Mouse (Mus musculus): ENCODE data around the gene Zmiz1. TPM values are rescaled to one million over a fixed set of nuclear protein-coding genes. Genes with fewer than 3 reads are reported as not detected.

Zmiz1 gene
- polyA plus RNA-seq, 1 experiment from 2014 or later, result 91.0 TPM

DNA sequence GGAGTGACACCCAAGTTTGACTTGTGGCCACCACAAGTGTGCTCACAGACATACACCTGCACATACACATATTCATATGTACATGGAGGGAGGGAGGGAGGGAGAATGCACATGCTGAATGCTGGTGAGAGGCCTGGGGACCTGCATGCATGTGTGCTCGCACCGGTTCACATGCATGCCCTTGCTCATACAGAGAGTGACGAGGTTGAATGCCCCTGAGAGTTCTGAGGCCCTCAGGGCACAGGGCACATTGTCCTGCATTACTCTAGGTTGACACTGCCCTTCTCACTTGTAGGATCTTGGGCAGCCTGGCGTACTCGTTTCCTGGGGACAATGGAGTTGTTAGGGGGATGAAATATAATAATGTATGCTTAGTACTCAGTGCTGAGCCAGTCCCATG lies 23.4 kb downstream of the Zmiz1 start:
- no peak overlapping the region for H3K4me3 ChIP-seq (replicated peaks; ENCODE audit: low read depth, low read length)
- H3K4me2 ChIP-seq (ENCODE audit: low read length), result no peak overlapping the region
- WGBS, result 38% methylated on average over 5 of the region's 5 CpGs
- ATAC-seq (ENCODE audit: low FRiP score, low TSS enrichment) (no peak), DNase-seq (no peak)
- H3K9ac ChIP-seq (replicated peaks; ENCODE audit: low read length), result no peak overlapping the region
- peaks cover 76% of the 10 kb centered on the region for H3K4me1 ChIP-seq (ENCODE audit: control insufficient read depth, insufficient read depth, low read length)
- H3K27me3 ChIP-seq (ENCODE audit: control insufficient read depth, insufficient read depth, low read length), result no peaks in the 10 kb centered on the region
- peak overlapping the region; percentile 49 for H3K27ac ChIP-seq (replicated peaks; ENCODE audit: low read depth, low read length)
- H3K36me3 ChIP-seq (ENCODE audit: control insufficient read depth, insufficient read depth, low read length), result no peaks in the 10 kb centered on the region
- no peaks in the 10 kb centered on the region for H3K9me3 ChIP-seq (ENCODE audit: control insufficient read depth, low read length)

GRCm38 (mm10) chr14:25483285-25483684 lies 24.3 kb downstream of the Zmiz1 start:
- H3K27ac ChIP-seq (replicated peaks; ENCODE audit: low read depth, low read length), result 0 out of 2 replicates have a peak overlapping the region, but pooled peaks have one; percentile 32
- WGBS, result 92% methylated on average over 2 of the region's 2 CpGs

GRCm38 (mm10) chr14:25484049-25484448 lies 25.1 kb downstream of the Zmiz1 start:
- Histone ChIP-seq H3K4me1 (ENCODE audit: control insufficient read depth, insufficient read depth, low read length) (peaks cover 74% of the 10 kb centered on the region), H3K4me2 (ENCODE audit: low read length) (no peak overlapping the region), H3K27me3 (ENCODE audit: control insufficient read depth, insufficient read depth, low read length) (no peaks in the 10 kb centered on the region), H3K27ac (replicated peaks; ENCODE audit: low read depth, low read length) (0 out of 2 replicates have a peak overlapping the region, but pooled peaks have one; percentile 14), H3K9me3 (ENCODE audit: control insufficient read depth, low read length) (no peaks in the 10 kb centered on the region), H3K36me3 (ENCODE audit: control insufficient read depth, insufficient read depth, low read length) (no peaks in the 10 kb centered on the region), H3K9ac (replicated peaks; ENCODE audit: low read length) (no peak overlapping the region; the same call in 1 of the 2 replicates), H3K4me3 (replicated peaks; ENCODE audit: low read depth, low read length) (no peak overlapping the region)
- no peak for ATAC-seq (ENCODE audit: low FRiP score, low TSS enrichment)
- WGBS, result 31% methylated on average over 5 of the region's 5 CpGs
- DNase-seq, result no peak

More at GRCm38 (mm10) chr14:25483285-25483684, 24.3 kb downstream of the Zmiz1 start:
- no peak overlapping the region for H3K4me3 ChIP-seq (replicated peaks; ENCODE audit: low read depth, low read length)
- no peak overlapping the region for H3K9ac ChIP-seq (replicated peaks; ENCODE audit: low read length)
- no peak for DNase-seq
- no peaks in the 10 kb centered on the region for H3K9me3 ChIP-seq (ENCODE audit: control insufficient read depth, low read length)
- H3K36me3 ChIP-seq (ENCODE audit: control insufficient read depth, insufficient read depth, low read length), result no peaks in the 10 kb centered on the region
- ATAC-seq (ENCODE audit: low FRiP score, low TSS enrichment), result no peak
- H3K27me3 ChIP-seq (ENCODE audit: control insufficient read depth, insufficient read depth, low read length), result no peaks in the 10 kb centered on the region
- H3K4me2 ChIP-seq (ENCODE audit: low read length), result no peak overlapping the region
- peaks cover 76% of the 10 kb centered on the region for H3K4me1 ChIP-seq (ENCODE audit: control insufficient read depth, insufficient read depth, low read length)

- WGBS, result 76% methylated on average over 2 of the region's 2 CpGs
- H3K9me3 ChIP-seq (ENCODE audit: control insufficient read depth, low read length), result no peaks in the 10 kb centered on the region
- peaks cover 68% of the 10 kb centered on the region for H3K4me1 ChIP-seq (ENCODE audit: control insufficient read depth, insufficient read depth, low read length)
- no peak overlapping the region for H3K4me3 ChIP-seq (replicated peaks; ENCODE audit: low read depth, low read length)
- no peak overlapping the region for H3K9ac ChIP-seq (replicated peaks; ENCODE audit: low read length)
- DNase-seq, result no peak
- no peak overlapping the region for H3K27ac ChIP-seq (replicated peaks; ENCODE audit: low read depth, low read length)
- no peaks in the 10 kb centered on the region for H3K27me3 ChIP-seq (ENCODE audit: control insufficient read depth, insufficient read depth, low read length)
- no peak overlapping the region for H3K4me2 ChIP-seq (ENCODE audit: low read length)
- H3K36me3 ChIP-seq (ENCODE audit: control insufficient read depth, insufficient read depth, low read length), result no peaks in the 10 kb centered on the region
- no peak for ATAC-seq (ENCODE audit: low FRiP score, low TSS enrichment)
Measured at GRCm38 (mm10) chr14:25486220-25486619, 27.2 kb downstream of the Zmiz1 start.

GRCm38 (mm10) chr14:25486742-25487469 lies 27.9 kb downstream of the Zmiz1 start:
- Histone ChIP-seq H3K27ac (replicated peaks; ENCODE audit: low read depth, low read length) (peak overlapping the region; percentile 42), H3K36me3 (ENCODE audit: control insufficient read depth, insufficient read depth, low read length) (no peaks in the 10 kb centered on the region), H3K4me1 (ENCODE audit: control insufficient read depth, insufficient read depth, low read length) (peaks cover 66% of the 10 kb centered on the region), H3K9me3 (ENCODE audit: control insufficient read depth, low read length) (no peaks in the 10 kb centered on the region), H3K9ac (replicated peaks; ENCODE audit: low read length) (no peak overlapping the region; the same call in 1 of the 2 replicates), H3K27me3 (ENCODE audit: control insufficient read depth, insufficient read depth, low read length) (no peaks in the 10 kb centered on the region), H3K4me3 (replicated peaks; ENCODE audit: low read depth, low read length) (no peak overlapping the region), H3K4me2 (ENCODE audit: low read length) (no peak overlapping the region)
- WGBS, result 77% methylated on average over 9 of the region's 9 CpGs
- ATAC-seq (ENCODE audit: low FRiP score, low TSS enrichment) (no peak), DNase-seq (no peak)

- Histone ChIP-seq H3K27me3 (ENCODE audit: control insufficient read depth, insufficient read depth, low read length) (no peaks in the 10 kb centered on the region), H3K4me3 (replicated peaks; ENCODE audit: low read depth, low read length) (no peak overlapping the region), H3K9ac (replicated peaks; ENCODE audit: low read length) (no peak overlapping the region; the same call in 1 of the 2 replicates), H3K27ac (replicated peaks; ENCODE audit: low read depth, low read length) (peak overlapping the region; percentile 42; the same call in 1 of the 2 replicates), H3K36me3 (ENCODE audit: control insufficient read depth, insufficient read depth, low read length) (no peaks in the 10 kb centered on the region), H3K4me1 (ENCODE audit: control insufficient read depth, insufficient read depth, low read length) (peaks cover 68% of the 10 kb centered on the region), H3K9me3 (ENCODE audit: control insufficient read depth, low read length) (no peaks in the 10 kb centered on the region), H3K4me2 (ENCODE audit: low read length) (no peak overlapping the region)
- WGBS, result 83% methylated on average over 7 of the region's 7 CpGs
- DNase-seq (no peak), ATAC-seq (ENCODE audit: low FRiP score, low TSS enrichment) (no peak)
Measured at GRCm38 (mm10) chr14:25487470-25487955, 28.5 kb downstream of the Zmiz1 start.

GRCm38 (mm10) chr14:25488097-25488613 lies 29.2 kb downstream of the Zmiz1 start:
- Histone ChIP-seq H3K9me3 (ENCODE audit: control insufficient read depth, low read length) (no peaks in the 10 kb centered on the region), H3K4me2 (ENCODE audit: low read length) (no peak overlapping the region), H3K4me3 (replicated peaks; ENCODE audit: low read depth, low read length) (no peak overlapping the region), H3K4me1 (ENCODE audit: control insufficient read depth, insufficient read depth, low read length) (peaks cover 69% of the 10 kb centered on the region), H3K9ac (replicated peaks; ENCODE audit: low read length) (no peak overlapping the region), H3K27me3 (ENCODE audit: control insufficient read depth, insufficient read depth, low read length) (no peaks in the 10 kb centered on the region), H3K27ac (replicated peaks; ENCODE audit: low read depth, low read length) (0 out of 2 replicates have a peak overlapping the region, but pooled peaks have one; percentile 32), H3K36me3 (ENCODE audit: control insufficient read depth, insufficient read depth, low read length) (no peaks in the 10 kb centered on the region)
- DNase-seq (no peak), ATAC-seq (ENCODE audit: low FRiP score, low TSS enrichment) (no peak)
- 82% methylated on average over 6 of the region's 6 CpGs for WGBS

DNA sequence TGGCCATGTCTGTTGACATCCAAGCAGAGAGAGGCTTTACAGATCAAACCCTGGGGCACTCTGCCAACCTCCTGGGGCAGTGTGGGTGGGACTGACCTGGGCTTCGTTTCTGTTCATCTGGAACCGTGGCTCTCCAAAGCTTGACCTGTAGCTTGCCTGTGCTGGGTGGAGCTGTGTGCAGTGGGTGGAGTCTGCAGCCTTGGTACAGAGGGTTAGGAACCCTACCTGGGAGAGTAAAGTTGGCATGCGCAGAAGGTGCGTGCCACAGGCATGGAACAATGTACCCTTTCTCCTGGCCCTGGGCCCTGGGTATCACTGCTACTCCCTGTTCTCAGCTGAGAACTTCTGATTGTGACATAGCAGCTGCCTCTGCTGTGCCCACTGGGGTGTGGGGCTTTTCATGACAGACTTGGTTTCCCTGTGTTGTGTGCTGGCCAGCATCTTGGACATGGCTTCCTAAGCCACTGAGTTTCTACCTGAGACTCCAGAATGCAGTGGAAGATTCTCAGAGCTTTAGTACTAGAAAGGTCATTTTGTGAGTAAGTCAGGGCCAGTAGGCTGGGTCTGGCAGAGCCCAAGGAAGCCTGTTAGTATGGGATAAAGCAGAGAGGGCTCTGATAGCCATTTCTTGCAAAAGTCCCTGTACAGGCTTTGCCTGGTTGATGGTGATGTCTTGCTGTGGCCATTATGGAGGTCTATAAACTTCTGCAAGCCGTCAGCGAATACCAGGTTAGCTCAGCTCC lies 30.5 kb downstream of the Zmiz1 start:
- H3K9ac ChIP-seq (replicated peaks; ENCODE audit: low read length), result no peak overlapping the region
- no peak overlapping the region for H3K4me2 ChIP-seq (ENCODE audit: low read length)
- H3K27me3 ChIP-seq (ENCODE audit: control insufficient read depth, insufficient read depth, low read length), result no peaks in the 10 kb centered on the region
- no peak for DNase-seq
- no peak overlapping the region for H3K4me3 ChIP-seq (replicated peaks; ENCODE audit: low read depth, low read length)
- WGBS, result 79% methylated on average over 6 of the region's 6 CpGs
- H3K36me3 ChIP-seq (ENCODE audit: control insufficient read depth, insufficient read depth, low read length), result no peaks in the 10 kb centered on the region
- H3K4me1 ChIP-seq (ENCODE audit: control insufficient read depth, insufficient read depth, low read length), result peaks cover 69% of the 10 kb centered on the region
- no peak overlapping the region for H3K27ac ChIP-seq (replicated peaks; ENCODE audit: low read depth, low read length)
- no peak for ATAC-seq (ENCODE audit: low FRiP score, low TSS enrichment)
- no peaks in the 10 kb centered on the region for H3K9me3 ChIP-seq (ENCODE audit: control insufficient read depth, low read length)

Data from midbrain, embryonic 14.5 days (tissue).